Mouse (Mus musculus) kidney, embryonic 14.5 days (tissue): ENCODE results near the gene Greb1. TPM values are rescaled to one million over a fixed set of nuclear protein-coding genes. Genes with fewer than 3 reads are reported as not detected.

ENCODE experiments used
- ATAC-seq: fragments of 200-750 bp; cut with Nextera tagmentation; 2 replicates; pipeline ENCODE4 v1.8.0; 2017; ENCODE audit warnings: moderate number of reproducible peaks, mild to moderate bottlenecking, moderate TSS enrichment, moderate library complexity; ENCODE audit not compliant: low FRiP score, low TSS enrichment
- H3K27ac ChIP-seq: fragments of 300-500 bp; sonication (generic); 2 replicates; pipeline ENCODE4 v1.5.1; 2014; ENCODE audit warnings: low read depth, mild to moderate bottlenecking, low read length, moderate library complexity, mixed read lengths
- H3K27me3 ChIP-seq: fragments of 300-500 bp; sonication (generic); 2 replicates; pipeline ENCODE4 v1.6.1; 2014; ENCODE audit warnings: mild to moderate bottlenecking, low read length; ENCODE audit not compliant: control insufficient read depth, insufficient read depth
- H3K36me3 ChIP-seq: fragments of 300-500 bp; sonication (generic); 2 replicates; pipeline ENCODE4 v1.6.1; 2014; ENCODE audit warnings: low read length, mixed read lengths; ENCODE audit not compliant: control insufficient read depth, insufficient read depth
- H3K4me1 ChIP-seq: fragments of 300-500 bp; sonication (generic); 2 replicates; pipeline ENCODE4 v1.6.1; 2014; ENCODE audit warnings: low read length, mixed read lengths; ENCODE audit not compliant: control insufficient read depth, insufficient read depth
- H3K4me2 ChIP-seq: fragments of 300-500 bp; sonication (generic); replicated peaks from 2 replicates; pipeline ENCODE4 v1.6.1; 2014; ENCODE audit warnings: low read depth, mild to moderate bottlenecking, low read length
- H3K4me3 ChIP-seq: fragments of 300-500 bp; sonication (generic); 2 replicates; pipeline ENCODE4 v1.5.1; 2014; ENCODE audit warnings: mild to moderate bottlenecking, low read length
- H3K9ac ChIP-seq: fragments of 300-500 bp; sonication (generic); 2 replicates; pipeline ENCODE4 v1.6.1; 2014; ENCODE audit warnings: low read depth, mild to moderate bottlenecking, low read length, moderate library complexity
- H3K9me3 ChIP-seq: fragments of 300-500 bp; sonication (generic); 2 replicates; pipeline ENCODE4 v1.6.1; 2016; ENCODE audit warnings: low read length; ENCODE audit not compliant: control insufficient read depth
- WGBS: fragments of 180-500 bp; shearing (Covaris S2); extraction: QIAGEN DNeasy Blood & Tissue Kit; methylation state at CpG from one replicate; pipeline ENCODE4 v1.1.7; 2014; 5-methylcytosine and 5-hydroxymethylcytosine counted together
- polyA plus RNA-seq: library from polyadenylated mRNA; unstranded; fragments of >200 nt; fragmentation: Nextera tagmentation; extraction: Ambion mirVana; gene quantifications from 2 replicates; pipeline ENCODE4 v1.2.1, GENCODE M21; 2014

Greb1 gene
- polyA plus RNA-seq, 1 experiment from 2014 or later = 8.6 TPM

DNA sequence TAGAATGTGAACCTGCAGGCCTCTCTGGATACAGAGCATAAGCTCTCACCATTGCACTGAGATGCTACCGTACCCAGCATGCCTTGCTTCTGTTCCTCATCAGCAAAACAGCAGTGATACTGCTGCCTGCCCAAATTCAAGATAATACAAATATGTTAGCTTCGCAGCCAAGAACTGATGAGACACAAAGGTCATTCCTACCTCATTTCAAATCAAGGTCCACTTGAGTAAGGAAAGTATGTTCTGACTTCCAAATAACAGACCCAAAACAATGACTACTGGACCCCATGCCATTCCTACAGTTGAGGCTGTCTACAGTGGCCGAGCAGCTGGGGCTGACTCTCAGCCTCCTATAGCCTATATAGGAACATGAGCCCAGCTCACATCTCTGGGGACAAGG, 66.0 kb downstream of the Greb1 start:
- Histone ChIP-seq H3K36me3 (no peaks in the 10 kb centered on the region), H3K27me3 (no peaks in the 10 kb centered on the region), H3K4me2 (no peak overlapping the region), H3K4me1 (peaks cover 33% of the 10 kb centered on the region), H3K9me3 (no peaks in the 10 kb centered on the region), H3K4me3 (no peak overlapping the region), H3K9ac (no peak overlapping the region), H3K27ac (no peak overlapping the region)
- WGBS = 92% methylated on average over 3 of the region's 3 CpGs
- no peak for ATAC-seq

DNA sequence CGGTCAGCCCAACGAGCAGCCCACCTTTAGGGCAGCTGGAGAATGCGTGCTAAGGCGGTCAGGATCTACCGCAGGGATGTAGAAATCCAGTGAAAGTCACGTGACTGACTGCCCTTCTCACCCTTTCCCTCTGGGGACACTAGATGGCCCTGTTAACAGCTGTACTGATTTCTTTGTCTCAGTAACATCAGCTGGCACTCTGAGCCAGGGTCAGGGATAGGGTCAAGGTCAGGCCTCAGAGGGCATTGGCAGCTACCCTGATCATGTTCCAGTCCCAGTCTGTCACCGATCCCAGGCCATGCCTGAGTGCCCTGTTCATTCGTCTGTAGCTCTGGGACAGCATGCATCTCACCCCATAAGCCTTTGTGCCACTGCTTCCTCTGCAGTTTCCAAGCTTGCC, 66.7 kb downstream of the Greb1 start:
- Histone ChIP-seq H3K4me2 (no peak overlapping the region), H3K36me3 (no peaks in the 10 kb centered on the region), H3K27me3 (no peaks in the 10 kb centered on the region), H3K4me3 (no peak overlapping the region), H3K9ac (no peak overlapping the region), H3K4me1 (peaks cover 33% of the 10 kb centered on the region), H3K27ac (no peak overlapping the region), H3K9me3 (no peaks in the 10 kb centered on the region)
- ATAC-seq = peak; percentile 47; the same call in 1 of the 2 replicates
- 23% methylated on average over 8 of the region's 8 CpGs for WGBS

- peak; percentile 89 for ATAC-seq
- no peak overlapping the region for H3K4me3 ChIP-seq
- 7% methylated on average over 11 of the region's 11 CpGs for WGBS
- peak overlapping the region; percentile 69 for H3K27ac ChIP-seq
- no peaks in the 10 kb centered on the region for H3K36me3 ChIP-seq
- H3K27me3 ChIP-seq = no peaks in the 10 kb centered on the region
- H3K4me1 ChIP-seq = peaks cover 33% of the 10 kb centered on the region
- peak overlapping the region; percentile 18; the same call in 1 of the 2 replicates for H3K9ac ChIP-seq
- H3K4me2 ChIP-seq = peak overlapping the region; percentile 30
- H3K9me3 ChIP-seq = no peaks in the 10 kb centered on the region
Observed at GRCm38 (mm10) chr12:16731121-16731741, 69.5 kb downstream of the Greb1 start.

DNA sequence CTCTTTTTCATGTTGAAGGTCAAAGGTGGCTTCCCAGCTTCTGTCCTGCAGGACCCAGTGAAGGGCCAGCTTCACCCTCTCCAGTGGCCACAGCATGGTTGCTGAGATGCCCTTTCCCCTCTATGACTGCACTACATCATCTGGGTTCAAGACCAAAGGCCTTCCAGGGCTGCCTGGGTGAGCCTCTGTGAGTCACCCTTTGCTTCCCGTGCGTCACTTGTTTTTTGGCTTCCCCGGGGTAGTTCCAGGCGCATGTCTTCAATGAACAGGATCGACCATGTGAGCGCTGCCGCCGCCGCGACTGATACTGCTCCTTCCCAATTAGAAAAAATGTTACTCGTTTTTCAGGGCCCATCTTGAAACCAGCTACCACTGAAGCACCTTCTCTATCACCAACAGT, 70.5 kb downstream of the Greb1 start:
- no peaks in the 10 kb centered on the region for H3K27me3 ChIP-seq
- H3K9ac ChIP-seq = no peak overlapping the region
- ATAC-seq = no peak
- H3K9me3 ChIP-seq = no peaks in the 10 kb centered on the region
- WGBS = 83% methylated on average over 11 of the region's 11 CpGs
- peak overlapping the region; percentile 69 for H3K27ac ChIP-seq
- H3K36me3 ChIP-seq = no peaks in the 10 kb centered on the region
- H3K4me2 ChIP-seq = no peak overlapping the region; the same call in 1 of the 2 replicates
- peaks cover 33% of the 10 kb centered on the region for H3K4me1 ChIP-seq
- H3K4me3 ChIP-seq = no peak overlapping the region

GRCm38 (mm10) chr12:16728221-16728620, 72.5 kb downstream of the Greb1 start:
- H3K36me3 ChIP-seq = no peaks in the 10 kb centered on the region
- H3K27ac ChIP-seq = no peak overlapping the region
- H3K4me2 ChIP-seq = no peak overlapping the region
- H3K9ac ChIP-seq = no peak overlapping the region
- H3K9me3 ChIP-seq = no peaks in the 10 kb centered on the region
- no peak overlapping the region for H3K4me3 ChIP-seq
- ATAC-seq = no peak
- peaks cover 24% of the 10 kb centered on the region for H3K4me1 ChIP-seq
- no peaks in the 10 kb centered on the region for H3K27me3 ChIP-seq
- 85% methylated on average over 5 of the region's 5 CpGs for WGBS

DNA sequence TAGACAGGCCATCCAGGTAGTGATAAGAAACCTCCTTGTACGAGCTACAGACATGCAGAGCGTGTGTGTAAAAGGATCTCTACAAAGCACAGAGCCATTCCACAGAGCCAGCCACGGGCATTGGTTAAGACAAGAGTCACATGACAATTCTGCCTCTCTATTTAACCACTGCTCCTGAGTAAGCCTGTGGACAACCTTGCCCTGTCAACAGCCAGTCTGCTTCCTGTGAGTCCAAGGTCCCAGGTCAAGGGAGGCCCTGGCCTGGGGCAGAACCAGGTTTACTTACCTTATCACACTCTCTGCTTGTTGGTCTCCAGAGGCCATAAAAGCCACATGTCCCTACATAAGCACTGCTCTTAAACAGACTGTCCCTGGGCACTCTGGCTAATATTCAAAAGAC, 74.5 kb downstream of the Greb1 start:
- 71% methylated on average over 3 of the region's 3 CpGs for WGBS
- Histone ChIP-seq H3K4me3 (no peak overlapping the region), H3K9me3 (no peaks in the 10 kb centered on the region), H3K9ac (no peak overlapping the region), H3K4me1 (peaks cover 14% of the 10 kb centered on the region), H3K27ac (no peak overlapping the region), H3K27me3 (no peaks in the 10 kb centered on the region), H3K4me2 (no peak overlapping the region), H3K36me3 (no peaks in the 10 kb centered on the region)
- ATAC-seq = no peak

DNA sequence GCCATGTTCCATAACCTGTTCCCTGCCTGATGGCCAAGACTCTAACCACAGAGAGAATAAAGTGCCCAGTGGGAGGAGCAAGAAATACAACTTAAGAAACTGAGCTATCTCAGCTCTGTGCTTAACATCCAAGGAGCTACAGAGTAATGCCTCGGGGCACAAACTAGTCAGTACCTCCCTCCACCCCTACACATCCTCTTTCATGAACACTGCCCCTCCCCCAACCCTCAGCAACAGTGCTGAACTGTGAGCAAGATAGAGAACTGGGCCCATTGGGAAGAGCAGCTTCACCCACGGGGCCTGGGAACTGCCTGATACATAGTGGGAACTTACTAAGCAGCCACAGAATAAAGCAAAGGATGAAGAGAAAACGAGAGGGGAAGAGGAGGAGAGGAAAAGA, 77.1 kb downstream of the Greb1 start:
- H3K9ac ChIP-seq = no peak overlapping the region
- 46% methylated on average over 3 of the region's 3 CpGs for WGBS
- H3K9me3 ChIP-seq = no peaks in the 10 kb centered on the region
- H3K4me1 ChIP-seq = no peaks in the 10 kb centered on the region
- H3K4me3 ChIP-seq = no peak overlapping the region
- no peak overlapping the region for H3K27ac ChIP-seq
- H3K36me3 ChIP-seq = no peaks in the 10 kb centered on the region
- no peak overlapping the region for H3K4me2 ChIP-seq
- no peaks in the 10 kb centered on the region for H3K27me3 ChIP-seq
- no peak for ATAC-seq

DNA sequence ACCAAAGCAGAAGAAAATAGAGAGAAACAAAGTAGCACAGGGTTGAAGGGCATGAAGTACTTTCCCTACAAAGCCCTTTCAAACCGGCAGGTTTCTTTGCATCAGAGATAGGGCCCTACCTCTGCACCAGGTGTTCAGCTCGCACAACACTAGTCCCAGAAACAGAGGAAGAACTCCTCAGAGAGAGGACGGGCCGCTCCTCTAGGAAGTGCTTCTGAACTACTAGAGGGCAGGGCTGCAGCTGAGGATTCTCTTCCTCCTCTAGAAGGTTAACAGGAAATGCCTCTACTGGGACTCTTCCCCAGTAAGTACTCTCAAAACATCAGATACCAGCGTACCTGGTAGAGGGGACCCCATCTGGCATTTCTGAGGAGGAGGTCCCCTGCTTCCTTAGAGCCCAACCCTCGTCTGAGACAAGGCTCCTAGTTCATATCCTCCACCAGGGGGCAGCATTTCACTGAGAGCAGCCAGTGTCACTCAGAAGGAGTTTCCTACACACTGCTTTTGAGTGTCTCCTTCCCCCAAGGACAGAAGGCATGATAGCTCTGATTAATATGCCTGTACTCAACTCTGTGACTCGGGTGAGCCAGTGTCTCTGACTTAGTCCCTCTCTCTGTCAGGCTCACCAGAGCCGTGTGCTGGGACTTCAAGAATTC, 81.9 kb downstream of the Greb1 start:
- peak; percentile 75 for ATAC-seq
- no peaks in the 10 kb centered on the region for H3K27me3 ChIP-seq
- 42% methylated on average over 8 of the region's 8 CpGs for WGBS

GRCm38 (mm10) chr12:16717653-16718052, 83.0 kb downstream of the Greb1 start:
- no peak for ATAC-seq
- H3K4me1 ChIP-seq = no peaks in the 10 kb centered on the region
- H3K4me3 ChIP-seq = no peak overlapping the region
- no peaks in the 10 kb centered on the region for H3K36me3 ChIP-seq
- 52% methylated on average over 1 of the region's 1 CpGs for WGBS
- no peaks in the 10 kb centered on the region for H3K9me3 ChIP-seq
- H3K9ac ChIP-seq = no peak overlapping the region
- H3K27ac ChIP-seq = no peak overlapping the region
- H3K27me3 ChIP-seq = no peaks in the 10 kb centered on the region
- no peak overlapping the region for H3K4me2 ChIP-seq

More for the DNA sequence above, 81.9 kb downstream of the Greb1 start:
- H3K9ac ChIP-seq = no peak overlapping the region
- H3K4me2 ChIP-seq = no peak overlapping the region
- no peaks in the 10 kb centered on the region for H3K9me3 ChIP-seq
- no peaks in the 10 kb centered on the region for H3K4me1 ChIP-seq
- H3K36me3 ChIP-seq = no peaks in the 10 kb centered on the region
- no peak overlapping the region for H3K4me3 ChIP-seq
- no peak overlapping the region for H3K27ac ChIP-seq
